Mouse (Mus musculus): ENCODE measurements around the gene Chsy1.

DNA sequence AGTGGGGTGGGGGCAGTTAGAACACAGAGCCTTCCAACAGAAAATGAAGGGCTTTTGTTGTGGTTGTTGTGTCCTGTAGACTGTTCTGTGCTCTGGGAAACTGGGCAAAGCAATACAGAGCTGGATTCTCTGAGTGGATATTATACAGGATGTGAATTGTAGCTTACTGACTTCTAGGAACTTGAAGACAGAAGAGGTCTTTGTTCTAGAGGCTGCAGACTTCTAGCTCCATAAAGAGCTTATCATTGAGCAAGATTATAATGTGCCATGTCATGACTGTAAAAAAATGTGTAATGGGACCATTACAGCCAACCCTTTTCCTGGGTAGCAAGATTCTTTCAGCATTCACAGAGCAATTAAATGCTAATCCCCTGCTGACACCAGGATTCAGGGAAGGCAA, 26.9 kb downstream of the Chsy1 start:
- TF ChIP-seq POLR2A (IDR thresholded peaks at IDR 0.05; ENCODE audit: extremely low read depth, insufficient read depth, low read length) (no peak), CTCF (IDR thresholded peaks at IDR 0.05; ENCODE audit: extremely low read depth, insufficient read depth, low read length) (no peak)
